Mouse (Mus musculus) liver, embryonic 11.5 days (tissue): ENCODE data around the gene Mbtd1. TPM values are rescaled to one million over a fixed set of nuclear protein-coding genes. Genes with fewer than 3 reads are reported as not detected.

Experiments
- ATAC-seq: fragments of 200-750 bp; cut with Nextera tagmentation; replicated peaks from 2 replicates; pipeline ENCODE4 v1.8.0; 2017; ENCODE audit warnings: moderate number of reproducible peaks, mild to moderate bottlenecking, moderate TSS enrichment, moderate library complexity; ENCODE audit not compliant: low FRiP score
- DNase-seq: peaks from one replicate; pipeline ENCODE4 v3.0.0-alpha.2; 2017; ENCODE audit warnings: low spot score
- H3K27ac ChIP-seq: fragments of 300-500 bp; sonication (generic); 2 replicates; pipeline ENCODE4 v1.5.1; 2014; ENCODE audit warnings: mild to moderate bottlenecking, low read depth, low read length, control low read depth
- H3K27me3 ChIP-seq: fragments of 300-500 bp; sonication (generic); replicated peaks from 2 replicates; pipeline ENCODE4 v1.6.1; 2014; ENCODE audit warnings: low read length, mixed read lengths; ENCODE audit not compliant: control insufficient read depth, insufficient read depth
- H3K36me3 ChIP-seq: fragments of 300-500 bp; sonication (generic); 2 replicates; pipeline ENCODE4 v1.6.1; 2014; ENCODE audit warnings: mild to moderate bottlenecking, low read length, moderate library complexity, mixed read lengths; ENCODE audit not compliant: control insufficient read depth, insufficient read depth
- H3K4me1 ChIP-seq: fragments of 300-500 bp; sonication (generic); replicated peaks from 2 replicates; pipeline ENCODE4 v1.6.1; 2014; ENCODE audit warnings: low read length, mixed read lengths; ENCODE audit not compliant: control insufficient read depth, insufficient read depth
- H3K4me2 ChIP-seq: fragments of 300-500 bp; sonication (generic); 2 replicates; pipeline ENCODE4 v1.6.1; 2014; ENCODE audit warnings: mild to moderate bottlenecking, control low read depth, moderate library complexity
- H3K4me3 ChIP-seq: fragments of 300-500 bp; sonication (generic); 2 replicates; pipeline ENCODE4 v1.5.1; 2014; ENCODE audit warnings: low read depth, low read length, control low read depth
- H3K9ac ChIP-seq: fragments of 300-500 bp; sonication (generic); 2 replicates; pipeline ENCODE4 v1.6.1; 2014; ENCODE audit warnings: low read depth, low read length, control low read depth
- H3K9me3 ChIP-seq: fragments of 300-500 bp; sonication (generic); 2 replicates; pipeline ENCODE4 v1.6.1; 2016; ENCODE audit warnings: low read length, inconsistent platforms, mixed read lengths; ENCODE audit not compliant: control insufficient read depth
- WGBS: fragments of 180-500 bp; shearing (Covaris S2); extraction: QIAGEN DNeasy Blood & Tissue Kit; methylation state at CpG from one replicate; pipeline ENCODE4 v1.1.7; 2014; 5-methylcytosine and 5-hydroxymethylcytosine counted together
- polyA plus RNA-seq: library from polyadenylated mRNA; unstranded; fragments of >200 nt; fragmentation: Nextera tagmentation; extraction: Ambion mirVana; gene quantifications from 2 replicates; pipeline ENCODE4 v1.2.1, GENCODE M21; 2014

Mbtd1 gene
- polyA plus RNA-seq, 1 experiment from 2014 or later, result 19.3 TPM

GRCm38 (mm10) chr11:93968005-93968847, 82.6 kb downstream of the Mbtd1 start, which contains the start of the genes Gm20390 and Nme1:
Gene Gm20390 (minus strand): TSS chr11:93968293.
Gene Nme1 (minus strand): TSS chr11:93968521.
- Histone ChIP-seq H3K4me2 (peak within 1 kb of the TSS; percentile 63), H3K36me3 (peaks cover 21% of the 10 kb centered on the region)
- peak; percentile 98 for DNase-seq

DNA sequence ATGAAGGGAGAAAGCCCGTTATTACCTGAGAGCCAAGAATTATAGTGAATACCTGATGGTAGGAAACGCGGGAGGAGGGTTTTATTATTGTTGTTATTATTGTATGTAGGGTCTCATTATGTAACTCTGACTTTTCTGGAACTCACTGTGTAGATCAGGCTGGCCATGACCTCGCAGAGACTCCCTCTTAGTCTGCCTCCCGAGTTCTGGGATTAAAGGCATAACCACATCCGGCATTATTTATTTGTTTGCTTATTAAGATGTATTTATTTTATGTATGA, 83.1 kb downstream of the Mbtd1 start:
- Histone ChIP-seq H3K36me3 (peaks cover 17% of the 10 kb centered on the region), H3K9ac (no peak overlapping the region), H3K4me1 (no peaks in the 10 kb centered on the region), H3K4me2 (peak overlapping the region; percentile 55), H3K27me3 (no peaks in the 10 kb centered on the region), H3K9me3 (no peaks in the 10 kb centered on the region), H3K4me3 (peak overlapping the region; percentile 75), H3K27ac (no peak overlapping the region)
- ATAC-seq (no peak), DNase-seq (no peak)
- 40% methylated on average over 6 of the region's 6 CpGs for WGBS

More at GRCm38 (mm10) chr11:93968005-93968847, 82.6 kb downstream of the Mbtd1 start, which contains the start of the genes Gm20390 and Nme1:
- peak; percentile 94 for ATAC-seq
- Histone ChIP-seq H3K4me1 (no peaks in the 10 kb centered on the region), H3K9me3 (no peaks in the 10 kb centered on the region), H3K9ac (peak within 1 kb of the TSS; percentile 84), H3K27me3 (no peaks in the 10 kb centered on the region), H3K4me3 (peak within 1 kb of the TSS; percentile 75), H3K27ac (peak within 1 kb of the TSS; percentile 59; the same call in 1 of the 2 replicates)
- WGBS, result under 1% methylated on average over 40 of the region's 40 CpGs

- peak overlapping the region; percentile 55 for H3K4me2 ChIP-seq
- no peak overlapping the region for H3K27ac ChIP-seq
- no peak overlapping the region for H3K9ac ChIP-seq
- peaks cover 13% of the 10 kb centered on the region for H3K36me3 ChIP-seq
- no peaks in the 10 kb centered on the region for H3K9me3 ChIP-seq
- no peak overlapping the region for H3K4me3 ChIP-seq
- WGBS, result 95% methylated on average over 6 of the region's 6 CpGs
- no peaks in the 10 kb centered on the region for H3K27me3 ChIP-seq
- H3K4me1 ChIP-seq, result no peaks in the 10 kb centered on the region
- DNase-seq (no peak), ATAC-seq (no peak)
Observed at GRCm38 (mm10) chr11:93969171-93969570, 83.5 kb downstream of the Mbtd1 start.

GRCm38 (mm10) chr11:93969799-93970198, 84.1 kb downstream of the Mbtd1 start:
- ATAC-seq, result no peak
- no peaks in the 10 kb centered on the region for H3K4me1 ChIP-seq
- H3K9me3 ChIP-seq, result no peaks in the 10 kb centered on the region
- no peak overlapping the region for H3K4me2 ChIP-seq
- no peak overlapping the region for H3K27ac ChIP-seq
- H3K4me3 ChIP-seq, result no peak overlapping the region
- 78% methylated on average over 1 of the region's 1 CpGs for WGBS
- no peak overlapping the region for H3K9ac ChIP-seq
- DNase-seq, result no peak
- H3K36me3 ChIP-seq, result peaks cover 9% of the 10 kb centered on the region; the same call in 1 of the 2 replicates
- H3K27me3 ChIP-seq, result no peaks in the 10 kb centered on the region

DNA sequence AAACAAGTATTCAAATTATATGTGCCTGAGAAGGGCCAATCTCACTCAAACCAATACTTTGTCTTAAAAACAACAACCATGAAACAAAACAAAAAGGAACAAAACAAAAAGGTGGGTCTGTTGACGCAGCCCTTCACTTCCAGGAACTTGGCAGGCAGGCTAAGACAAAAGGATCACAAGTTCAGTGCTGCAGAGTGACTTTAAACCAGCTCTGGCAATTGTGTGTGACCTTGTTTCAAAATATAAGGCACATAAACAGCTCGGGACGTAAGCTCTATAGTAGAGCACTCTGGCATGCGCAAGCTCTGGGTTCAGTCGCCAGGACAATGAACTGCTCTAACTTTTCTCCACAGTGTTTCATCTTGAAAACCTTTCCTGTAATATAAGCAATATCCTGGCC, 87.3 kb downstream of the Mbtd1 start:
- H3K27ac ChIP-seq, result no peak overlapping the region
- H3K27me3 ChIP-seq, result no peaks in the 10 kb centered on the region
- H3K9me3 ChIP-seq, result no peaks in the 10 kb centered on the region
- H3K36me3 ChIP-seq, result no peaks in the 10 kb centered on the region
- no peaks in the 10 kb centered on the region for H3K4me1 ChIP-seq
- 89% methylated on average over 5 of the region's 5 CpGs for WGBS
- H3K4me3 ChIP-seq, result no peak overlapping the region
- H3K9ac ChIP-seq, result no peak overlapping the region
- DNase-seq (no peak), ATAC-seq (no peak)
- no peak overlapping the region for H3K4me2 ChIP-seq

DNA sequence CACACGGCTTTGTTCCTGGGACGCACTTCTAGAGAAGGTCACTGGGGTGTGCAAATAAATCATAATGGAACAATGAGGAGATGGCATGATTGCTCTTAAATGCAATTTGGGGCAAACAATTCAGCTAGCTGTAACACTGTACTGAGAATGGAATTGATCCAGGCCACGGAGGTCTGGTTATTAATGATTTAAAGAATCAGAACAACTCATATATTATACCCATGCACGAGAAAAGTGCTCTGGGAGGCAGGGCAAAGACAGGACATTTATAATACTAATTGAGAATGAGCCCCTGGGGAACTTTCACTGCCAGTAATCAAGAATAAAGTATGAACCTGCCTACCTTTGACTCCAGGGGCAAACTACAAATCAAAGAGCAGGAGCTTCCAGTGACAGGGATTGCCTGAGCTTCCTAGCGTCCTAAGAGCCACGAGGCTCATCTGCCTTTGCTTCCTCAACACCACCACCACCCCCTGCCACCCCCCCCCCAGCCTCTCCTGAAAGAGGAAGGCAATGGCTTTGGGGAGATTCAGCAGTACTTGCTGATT, 93.9 kb downstream of the Mbtd1 start:
- no peak overlapping the region for H3K4me3 ChIP-seq
- 56% methylated on average over 6 of the region's 6 CpGs for WGBS
- H3K36me3 ChIP-seq, result no peaks in the 10 kb centered on the region
- no peaks in the 10 kb centered on the region for H3K4me1 ChIP-seq
- no peak overlapping the region for H3K4me2 ChIP-seq
- DNase-seq, result no peak
- H3K9me3 ChIP-seq, result no peaks in the 10 kb centered on the region
- no peaks in the 10 kb centered on the region for H3K27me3 ChIP-seq
- ATAC-seq, result no peak
- H3K27ac ChIP-seq, result no peak overlapping the region
- no peak overlapping the region for H3K9ac ChIP-seq

DNA sequence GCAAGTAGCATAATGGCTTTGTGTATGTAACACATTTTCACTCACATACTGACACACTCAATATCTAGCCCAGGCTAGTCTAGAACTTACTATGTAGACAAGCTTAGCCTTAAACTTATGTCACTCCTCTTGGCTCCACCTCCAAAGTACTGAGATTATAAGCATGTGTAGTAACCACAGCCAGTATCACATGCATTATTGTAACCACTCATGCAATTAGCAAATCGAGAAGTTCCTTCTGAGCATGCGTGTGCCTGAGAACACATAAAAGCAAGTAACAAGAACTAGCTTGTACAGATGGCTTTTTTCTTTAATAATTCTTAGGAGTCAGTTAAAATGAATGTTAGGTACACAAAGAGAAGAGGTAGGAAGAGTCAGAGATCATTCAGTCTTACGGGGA, 99.0 kb downstream of the Mbtd1 start:
- no peak overlapping the region for H3K4me2 ChIP-seq
- no peaks in the 10 kb centered on the region for H3K9me3 ChIP-seq
- H3K27me3 ChIP-seq, result no peaks in the 10 kb centered on the region
- H3K36me3 ChIP-seq, result no peaks in the 10 kb centered on the region
- H3K27ac ChIP-seq, result no peak overlapping the region
- no peak overlapping the region for H3K9ac ChIP-seq
- H3K4me3 ChIP-seq, result no peak overlapping the region
- WGBS, result 92% methylated on average over 3 of the region's 3 CpGs
- peaks cover 14% of the 10 kb centered on the region; the same call in 1 of the 2 replicates for H3K4me1 ChIP-seq
- no peak for DNase-seq
- ATAC-seq, result no peak

- no peak overlapping the region for H3K4me3 ChIP-seq
- 77% methylated on average over 5 of the region's 5 CpGs for WGBS
- peaks cover 14% of the 10 kb centered on the region; the same call in 1 of the 2 replicates for H3K4me1 ChIP-seq
- DNase-seq (no peak), ATAC-seq (no peak)
- H3K36me3 ChIP-seq, result no peaks in the 10 kb centered on the region
- H3K9me3 ChIP-seq, result no peaks in the 10 kb centered on the region
- H3K27me3 ChIP-seq, result no peaks in the 10 kb centered on the region
- H3K9ac ChIP-seq, result no peak overlapping the region
- H3K27ac ChIP-seq, result no peak overlapping the region
- no peak overlapping the region for H3K4me2 ChIP-seq
Observed at GRCm38 (mm10) chr11:93985265-93985664, 99.6 kb downstream of the Mbtd1 start.

GRCm38 (mm10) chr11:93986298-93986697, 100.6 kb downstream of the Mbtd1 start:
- Histone ChIP-seq H3K9ac (no peak overlapping the region), H3K27me3 (no peaks in the 10 kb centered on the region), H3K36me3 (no peaks in the 10 kb centered on the region), H3K4me3 (no peak overlapping the region), H3K27ac (no peak overlapping the region), H3K4me2 (no peak overlapping the region), H3K9me3 (no peaks in the 10 kb centered on the region), H3K4me1 (peaks cover 14% of the 10 kb centered on the region; the same call in 1 of the 2 replicates)
- DNase-seq (no peak), ATAC-seq (no peak)
